Mouse (Mus musculus): ENCODE data around the gene Prpf19.

DNA sequence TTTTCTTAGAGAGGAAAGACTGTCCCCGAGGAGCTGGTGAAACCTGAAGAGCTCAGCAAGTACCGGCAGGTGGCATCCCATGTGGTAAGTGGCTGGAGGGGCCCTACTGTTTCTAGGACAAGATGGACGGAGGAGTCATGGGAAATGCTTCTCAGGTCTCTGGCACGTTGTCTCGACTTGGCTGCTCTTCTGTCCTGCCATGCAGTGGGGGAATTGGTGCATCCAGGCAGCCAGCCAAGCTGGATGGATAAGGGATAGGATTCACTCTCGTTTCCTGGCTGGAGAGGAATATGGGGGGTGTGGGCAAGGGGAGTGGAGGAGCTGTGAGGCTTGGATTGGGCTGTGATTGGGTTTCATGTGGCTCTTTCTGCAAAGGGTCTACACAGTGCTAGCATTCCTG lies 5.3 kb downstream of the Prpf19 start:
- TF ChIP-seq CTCF (IDR thresholded peaks at IDR 0.05; ENCODE audit: low read depth, low read length) (no peak), POLR2A (IDR thresholded peaks at IDR 0.05; ENCODE audit: borderline replicate concordance, low read depth, low read length) (no peak)
